8 mouse cellular contexts compared by ENCODE assay signal in genomic region chr5:114948891-114949290, GRCm38 (mm10). TPM values are rescaled to one million over a fixed set of nuclear protein-coding genes. Genes with fewer than 3 reads are reported as not detected.
DNase-seq lines count a peak whose midpoint lies in the region; ATAC-seq and TF ChIP-seq lines count a peak whose summit lies in the region.
"Had no signal": no experiment of that assay in that cellular context is flagged by ENCODE, and none has a peak within 500 bp of the region (broad histone marks: within the 10 kb centered on the region; RNA-seq: fewer than 3 reads in every experiment).

No protein-coding gene starts in this region.

- no peak overlapping the region for H3K27ac ChIP-seq in lung, embryonic 16.5 days (ENCODE audit: low read length)
- H3K27ac ChIP-seq in hindbrain, embryonic 16.5 days (ENCODE audit: low read depth, low read length), result peak overlapping the region; percentile 29; the same call in 1 of the 2 replicates
- H3K27ac ChIP-seq in gastrocnemius, adult 2 months, result no peak overlapping the region
- H3K27ac ChIP-seq: heart, embryonic 13.5 days had no signal

- DNase-seq in lung, postnatal 25 days (ENCODE audit: low spot score), result no peak
- peak; percentile 67 for DNase-seq in cerebellum, adult 9-10 months
- peak; percentile 45 for DNase-seq in right cerebral cortex, postnatal 4 days
- DNase-seq in gastrocnemius, adult 2 months, result no peak
- DNase-seq in MN1 (ENCODE audit: low spot score), result no peak

- no peak for TF ChIP-seq CTCF in gastrocnemius, adult 2 months (IDR thresholded peaks at IDR 0.05)

- WGBS in lung, embryonic 16.5 days, result 17% methylated on average over 6 of the region's 6 CpGs
- 46% methylated on average over 6 of the region's 6 CpGs for WGBS in hindbrain, embryonic 16.5 days

- no peaks in the 10 kb centered on the region for H3K9me3 ChIP-seq in lung, embryonic 16.5 days (ENCODE audit: control insufficient read depth, low read length)
- H3K9me3 ChIP-seq in hindbrain, embryonic 16.5 days (ENCODE audit: control insufficient read depth, low read length), result no peaks in the 10 kb centered on the region
- H3K9me3 ChIP-seq: heart, embryonic 13.5 days had no signal

- intact Hi-C loops in gastrocnemius, adult 2 months (cut with DNase I), result no loop called here

- peaks cover 4% of the 10 kb centered on the region; the same call in 1 of the 2 replicates for H3K4me1 ChIP-seq in lung, embryonic 16.5 days (replicated peaks; ENCODE audit: control insufficient read depth, insufficient read depth, low read length)
- peaks cover 3% of the 10 kb centered on the region; the same call in 1 of the 2 replicates for H3K4me1 ChIP-seq in hindbrain, embryonic 16.5 days (ENCODE audit: control insufficient read depth, insufficient read depth, low read depth, low read length)

- H3K36me3 ChIP-seq in lung, embryonic 16.5 days (ENCODE audit: control insufficient read depth, insufficient read depth, low read length), result peaks cover 15% of the 10 kb centered on the region
- H3K36me3 ChIP-seq in hindbrain, embryonic 16.5 days (ENCODE audit: control insufficient read depth, insufficient read depth, low read length), result peaks cover 25% of the 10 kb centered on the region

- H3K27me3 ChIP-seq in lung, embryonic 16.5 days (ENCODE audit: control insufficient read depth, insufficient read depth, low read depth, low read length), result no peaks in the 10 kb centered on the region
- no peaks in the 10 kb centered on the region for H3K27me3 ChIP-seq in hindbrain, embryonic 16.5 days (replicated peaks; ENCODE audit: control insufficient read depth, insufficient read depth, low read length)
- H3K27me3 ChIP-seq: heart, embryonic 13.5 days had no signal

- H3K9ac ChIP-seq in lung, embryonic 16.5 days (ENCODE audit: low read length), result no peak overlapping the region
- no peak overlapping the region for H3K9ac ChIP-seq in hindbrain, embryonic 16.5 days (ENCODE audit: low read depth, low read length)
- H3K9ac ChIP-seq: heart, embryonic 13.5 days had no signal

- ATAC-seq in lung, embryonic 16.5 days (ENCODE audit: low read depth), result peak; percentile 42; the same call in 1 of the 2 replicates
- ATAC-seq in hindbrain, embryonic 16.5 days, result no peak

- H3K4me2 ChIP-seq in lung, embryonic 16.5 days (ENCODE audit: low read depth, low read length), result no peak overlapping the region
- H3K4me2 ChIP-seq in hindbrain, embryonic 16.5 days (ENCODE audit: low read length), result no peak overlapping the region
- H3K4me2 ChIP-seq: heart, embryonic 13.5 days had no signal

- no peak overlapping the region for H3K4me3 ChIP-seq in lung, embryonic 16.5 days (ENCODE audit: low read length)
- H3K4me3 ChIP-seq in hindbrain, embryonic 16.5 days (ENCODE audit: low read length), result no peak overlapping the region
- no peak overlapping the region for H3K4me3 ChIP-seq in gastrocnemius, adult 2 months
- H3K4me3 ChIP-seq: heart, embryonic 13.5 days had no signal

RNA-seq across cellular contexts. Expression of gene 2210016L21Rik, which starts 6.9 kb away (rescaled TPM):
- polyA plus RNA-seq in lung, embryonic 16.5 days (2015; fragmentation: Nextera tagmentation; extraction: Ambion mirVana), result 48.0 and 49.2 TPM in 2 replicates
- 125 and 142 TPM in 2 replicates for polyA plus RNA-seq in hindbrain, embryonic 16.5 days (2015; fragmentation: Nextera tagmentation; extraction: Ambion mirVana)
- 10 to 100 TPM; 24.7 to 26.6 TPM for total RNA-seq in gastrocnemius, adult 2 months (2021)

RNA-seq across cellular contexts. Expression of gene Hnf1a, which starts 22.0 kb away (rescaled TPM):
- 0.08 and 0.16 TPM in 2 replicates for polyA plus RNA-seq in lung, embryonic 16.5 days (2015; fragmentation: Nextera tagmentation; extraction: Ambion mirVana)
- not detected in 2 replicates for polyA plus RNA-seq in hindbrain, embryonic 16.5 days (2015; fragmentation: Nextera tagmentation; extraction: Ambion mirVana)
- total RNA-seq in gastrocnemius, adult 2 months (2021), result not detected

RNA-seq across cellular contexts. Expression of gene Oasl1, which starts 25.9 kb away (rescaled TPM):
- polyA plus RNA-seq in lung, embryonic 16.5 days (2015; fragmentation: Nextera tagmentation; extraction: Ambion mirVana), result 0.50 and 0.85 TPM in 2 replicates
- 0.26 and 0.31 TPM in 2 replicates for polyA plus RNA-seq in hindbrain, embryonic 16.5 days (2015; fragmentation: Nextera tagmentation; extraction: Ambion mirVana)
- under 1 TPM in 1 of 2 experiments, not detected in 1; 0.64 TPM for total RNA-seq in gastrocnemius, adult 2 months (2021)

RNA-seq across cellular contexts. Expression of gene Oasl2, which starts 52.2 kb away (rescaled TPM):
- 8.3 and 9.3 TPM in 2 replicates for polyA plus RNA-seq in lung, embryonic 16.5 days (2015; fragmentation: Nextera tagmentation; extraction: Ambion mirVana)
- polyA plus RNA-seq in hindbrain, embryonic 16.5 days (2015; fragmentation: Nextera tagmentation; extraction: Ambion mirVana), result 4.9 and 5.3 TPM in 2 replicates
- total RNA-seq in gastrocnemius, adult 2 months (2021), result 1 to 10 TPM; 1.1 to 2.0 TPM

Comparison
In these comparisons a context has a peak if more than half of its experiments do, and no peak if none do; other contexts are left out.
1. DNase-seq: peak in cerebellum, adult 9-10 months (single experiment) and right cerebral cortex, postnatal 4 days (single experiment); none in lung, postnatal 25 days (single experiment), gastrocnemius, adult 2 months (single experiment) and MN1 (single experiment).